Mouse (Mus musculus): ENCODE data around the gene Mrpl18. TPM values are rescaled to one million over a fixed set of nuclear protein-coding genes. Genes with fewer than 3 reads are reported as not detected.

Gene Mrpl18
- polyA plus RNA-seq, 1 experiment from 2014 or later = 112 TPM

DNA sequence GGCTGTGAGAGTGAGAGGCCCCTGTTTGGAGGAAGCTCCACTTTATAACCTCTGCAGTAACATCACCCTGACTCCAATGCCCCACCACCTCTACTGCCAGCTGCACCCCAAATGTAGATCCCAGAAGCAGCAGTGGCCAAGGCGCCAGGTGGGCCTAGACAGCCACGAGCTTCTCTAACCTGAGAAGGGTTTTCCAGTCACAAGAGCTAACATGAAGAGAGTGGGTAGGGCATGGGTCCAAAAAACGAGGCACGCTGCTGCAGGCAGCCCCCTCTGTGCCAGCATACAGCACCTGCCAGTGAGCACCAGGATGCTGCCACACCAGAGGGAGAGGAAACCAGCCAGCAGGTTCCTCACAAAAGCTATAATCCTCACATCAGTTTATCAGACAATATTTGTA, 25.1 kb downstream of the Mrpl18 start:
- H3K36me3 ChIP-seq (ENCODE audit: control insufficient read depth, insufficient read depth) = peaks cover 12% of the 10 kb centered on the region; the same call in 1 of the 2 replicates
- TF ChIP-seq CTCF (IDR thresholded peaks at IDR 0.05; ENCODE audit: low read depth) = no peak
- WGBS = 86% methylated on average over 4 of the region's 4 CpGs

GRCm38 (mm10) chr17:12887021-12887775, 28.9 kb downstream of the Mrpl18 start:
- H3K27ac ChIP-seq (ENCODE audit: low read depth, low read length) = no peak overlapping the region
- H3K4me1 ChIP-seq (replicated peaks; ENCODE audit: control insufficient read depth, insufficient read depth, low read length) = no peaks in the 10 kb centered on the region
- peaks cover 12% of the 10 kb centered on the region; the same call in 1 of the 2 replicates for H3K36me3 ChIP-seq (ENCODE audit: control insufficient read depth, insufficient read depth)
- H3K4me3 ChIP-seq (ENCODE audit: low read depth, low read length) = no peak overlapping the region
- TF ChIP-seq CTCF (IDR thresholded peaks at IDR 0.05; ENCODE audit: low read depth) = no peak
- 70% methylated on average over 15 of the region's 15 CpGs for WGBS
- no peak overlapping the region for H3K4me2 ChIP-seq (replicated peaks; ENCODE audit: low read depth)
- H3K9me3 ChIP-seq (ENCODE audit: control insufficient read depth) = no peaks in the 10 kb centered on the region
- H3K9ac ChIP-seq (ENCODE audit: low read depth, low read length) = no peak overlapping the region
- H3K27me3 ChIP-seq (replicated peaks; ENCODE audit: control insufficient read depth, insufficient read depth, low read length) = no peaks in the 10 kb centered on the region
- ATAC-seq = 0 out of 2 replicates have a peak, but pooled peaks have one; percentile 4

More for the DNA sequence above, 25.1 kb downstream of the Mrpl18 start:
- no peaks in the 10 kb centered on the region for H3K27me3 ChIP-seq (replicated peaks; ENCODE audit: control insufficient read depth, insufficient read depth, low read length)
- H3K4me1 ChIP-seq (replicated peaks; ENCODE audit: control insufficient read depth, insufficient read depth, low read length) = no peaks in the 10 kb centered on the region
- H3K27ac ChIP-seq (ENCODE audit: low read depth, low read length) = no peak overlapping the region
- no peak overlapping the region for H3K4me2 ChIP-seq (replicated peaks; ENCODE audit: low read depth)
- H3K4me3 ChIP-seq (ENCODE audit: low read depth, low read length) = no peak overlapping the region
- ATAC-seq = no peak
- no peaks in the 10 kb centered on the region for H3K9me3 ChIP-seq (ENCODE audit: control insufficient read depth)
- no peak overlapping the region for H3K9ac ChIP-seq (ENCODE audit: low read depth, low read length)

DNA sequence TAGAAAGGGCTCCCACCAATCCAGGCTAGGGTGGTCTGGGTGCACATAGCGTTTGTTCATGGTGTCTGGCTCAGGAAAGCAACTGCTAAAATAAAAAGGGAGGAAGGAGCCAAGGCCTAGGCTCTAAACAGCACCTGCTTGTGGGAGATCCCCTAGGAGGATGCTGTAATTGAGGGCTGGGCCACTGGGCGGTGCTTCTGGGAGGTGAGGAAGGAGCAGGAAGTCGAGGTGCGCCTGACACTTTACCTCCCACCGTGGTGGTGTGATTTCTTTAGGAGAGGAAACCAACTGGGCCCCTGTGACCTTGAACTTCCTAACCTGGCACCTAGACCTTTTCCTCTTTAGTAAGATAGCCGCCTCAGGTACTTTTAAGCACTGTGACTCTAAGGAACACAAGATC, 29.5 kb downstream of the Mrpl18 start:
- Histone ChIP-seq H3K36me3 (ENCODE audit: control insufficient read depth, insufficient read depth) (peaks cover 9% of the 10 kb centered on the region; the same call in 1 of the 2 replicates), H3K4me3 (ENCODE audit: low read depth, low read length) (no peak overlapping the region), H3K9me3 (ENCODE audit: control insufficient read depth) (no peaks in the 10 kb centered on the region), H3K27me3 (replicated peaks; ENCODE audit: control insufficient read depth, insufficient read depth, low read length) (no peaks in the 10 kb centered on the region), H3K9ac (ENCODE audit: low read depth, low read length) (no peak overlapping the region), H3K4me1 (replicated peaks; ENCODE audit: control insufficient read depth, insufficient read depth, low read length) (no peaks in the 10 kb centered on the region), H3K27ac (ENCODE audit: low read depth, low read length) (no peak overlapping the region), H3K4me2 (replicated peaks; ENCODE audit: low read depth) (no peak overlapping the region)
- no peak for ATAC-seq
- peak; percentile 26 for TF ChIP-seq CTCF (IDR thresholded peaks at IDR 0.05; ENCODE audit: low read depth)
- 32% methylated on average over 6 of the region's 6 CpGs for WGBS

DNA sequence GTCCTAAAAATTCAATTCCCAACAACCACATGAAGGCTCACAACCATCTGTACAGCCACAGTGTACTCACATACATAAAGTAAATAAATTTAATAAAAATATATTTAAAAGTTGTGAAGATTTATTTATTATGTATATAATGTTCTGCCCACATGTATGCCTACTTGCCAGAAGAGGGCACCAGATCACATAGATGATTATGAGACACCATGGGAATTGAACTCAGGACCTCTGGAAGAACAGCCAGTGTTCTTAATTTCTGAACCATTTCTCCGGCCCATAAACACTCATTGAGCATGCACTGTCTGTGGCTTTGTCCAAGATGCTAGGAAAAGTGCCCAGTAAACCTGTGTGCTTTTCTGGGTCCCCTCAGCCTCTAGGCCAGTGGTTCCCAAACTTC, 34.9 kb downstream of the Mrpl18 start:
- ATAC-seq = no peak
- H3K4me1 ChIP-seq (replicated peaks; ENCODE audit: control insufficient read depth, insufficient read depth, low read length) = no peaks in the 10 kb centered on the region
- H3K4me2 ChIP-seq (replicated peaks; ENCODE audit: low read depth) = no peak overlapping the region
- H3K9ac ChIP-seq (ENCODE audit: low read depth, low read length) = no peak overlapping the region
- H3K27me3 ChIP-seq (replicated peaks; ENCODE audit: control insufficient read depth, insufficient read depth, low read length) = no peaks in the 10 kb centered on the region
- H3K4me3 ChIP-seq (ENCODE audit: low read depth, low read length) = no peak overlapping the region
- no peaks in the 10 kb centered on the region for H3K36me3 ChIP-seq (ENCODE audit: control insufficient read depth, insufficient read depth)
- peak; percentile 39 for TF ChIP-seq CTCF (IDR thresholded peaks at IDR 0.05; ENCODE audit: low read depth)
- H3K9me3 ChIP-seq (ENCODE audit: control insufficient read depth) = no peaks in the 10 kb centered on the region
- 91% methylated on average over 1 of the region's 1 CpGs for WGBS
- no peak overlapping the region for H3K27ac ChIP-seq (ENCODE audit: low read depth, low read length)

DNA sequence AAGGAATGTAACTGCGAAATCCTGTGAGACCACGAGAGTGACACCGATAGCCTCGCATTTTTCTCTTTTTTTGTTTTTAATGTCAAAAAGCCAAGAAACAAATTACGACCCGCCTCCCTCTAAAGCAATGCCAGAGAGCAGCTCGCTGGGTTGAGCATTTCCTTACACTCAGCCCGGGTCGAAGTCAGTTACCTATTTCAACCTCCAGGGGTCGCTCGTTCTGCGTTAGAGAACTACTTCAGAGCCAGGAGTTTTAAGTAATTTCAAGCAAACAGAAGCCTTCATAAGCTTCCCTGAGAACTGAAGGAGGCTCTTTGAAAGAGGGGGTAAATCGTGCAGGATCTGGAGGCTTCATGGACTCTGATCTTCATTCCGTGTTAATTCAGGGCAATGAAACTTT, 36.0 kb downstream of the Mrpl18 start:
- 2% methylated on average over 14 of the region's 14 CpGs for WGBS
- peak; percentile 57; the same call in 1 of the 2 replicates for ATAC-seq
- TF ChIP-seq CTCF (IDR thresholded peaks at IDR 0.05; ENCODE audit: low read depth) = peak; percentile 88

GRCm38 (mm10) chr17:12875734-12876133, 40.4 kb downstream of the Mrpl18 start, which contains the start of gene Mrgprh:
Mrgprh (plus strand) TSS chr17:12876034.
- Histone ChIP-seq H3K27me3 (replicated peaks; ENCODE audit: control insufficient read depth, insufficient read depth, low read length) (no peaks in the 10 kb centered on the region), H3K27ac (ENCODE audit: low read depth, low read length) (no peak within 1 kb of the TSS), H3K9me3 (ENCODE audit: control insufficient read depth) (no peaks in the 10 kb centered on the region), H3K9ac (ENCODE audit: low read depth, low read length) (no peak within 1 kb of the TSS), H3K4me2 (replicated peaks; ENCODE audit: low read depth) (no peak within 1 kb of the TSS), H3K4me3 (ENCODE audit: low read depth, low read length) (no peak within 1 kb of the TSS), H3K36me3 (ENCODE audit: control insufficient read depth, insufficient read depth) (no peaks in the 10 kb centered on the region), H3K4me1 (replicated peaks; ENCODE audit: control insufficient read depth, insufficient read depth, low read length) (no peaks in the 10 kb centered on the region)
- no peak for ATAC-seq
- 76% methylated on average over 5 of the region's 5 CpGs for WGBS
- TF ChIP-seq CTCF (IDR thresholded peaks at IDR 0.05; ENCODE audit: low read depth) = no peak

More for the DNA sequence above, 36.0 kb downstream of the Mrpl18 start:
- Histone ChIP-seq H3K9ac (ENCODE audit: low read depth, low read length) (no peak overlapping the region), H3K4me1 (replicated peaks; ENCODE audit: control insufficient read depth, insufficient read depth, low read length) (no peaks in the 10 kb centered on the region), H3K9me3 (ENCODE audit: control insufficient read depth) (no peaks in the 10 kb centered on the region), H3K27me3 (replicated peaks; ENCODE audit: control insufficient read depth, insufficient read depth, low read length) (no peaks in the 10 kb centered on the region), H3K4me2 (replicated peaks; ENCODE audit: low read depth) (peak overlapping the region; percentile 57), H3K4me3 (ENCODE audit: low read depth, low read length) (peak overlapping the region; percentile 9; the same call in 1 of the 2 replicates), H3K36me3 (ENCODE audit: control insufficient read depth, insufficient read depth) (no peaks in the 10 kb centered on the region), H3K27ac (ENCODE audit: low read depth, low read length) (no peak overlapping the region)
